Mouse (Mus musculus) forebrain, embryonic 16.5 days (tissue): ENCODE results near the gene Aknad1. TPM values are rescaled to one million over a fixed set of nuclear protein-coding genes. Genes with fewer than 3 reads are reported as not detected.

Source experiments
- ATAC-seq: fragments of 200-750 bp; cut with Nextera tagmentation; 2 replicates; pipeline ENCODE4 v1.8.0; 2017; ENCODE audit warnings: mild to moderate bottlenecking, moderate library complexity
- H3K27ac ChIP-seq: fragments of 300-500 bp; sonication (generic); 2 replicates; pipeline ENCODE4 v1.5.1; 2014; ENCODE audit warnings: low read length, control low read depth
- H3K27me3 ChIP-seq: fragments of 300-500 bp; sonication (generic); replicated peaks from 2 replicates; pipeline ENCODE4 v1.6.1; 2014; ENCODE audit warnings: low read length; ENCODE audit not compliant: control insufficient read depth, insufficient read depth
- H3K36me3 ChIP-seq: fragments of 300-500 bp; sonication (generic); 2 replicates; pipeline ENCODE4 v1.6.1; 2014; ENCODE audit not compliant: control insufficient read depth, insufficient read depth
- H3K4me1 ChIP-seq: fragments of 300-500 bp; sonication (generic); replicated peaks from 2 replicates; pipeline ENCODE4 v1.6.1; 2014; ENCODE audit warnings: low read length; ENCODE audit not compliant: control insufficient read depth, insufficient read depth
- H3K4me2 ChIP-seq: fragments of 300-500 bp; sonication (generic); 2 replicates; pipeline ENCODE4 v1.6.1; 2014; ENCODE audit warnings: mild to moderate bottlenecking, low read length, control low read depth
- H3K4me3 ChIP-seq: fragments of 300-500 bp; sonication (generic); replicated peaks from 2 replicates; pipeline ENCODE4 v1.5.1; 2014; ENCODE audit warnings: mild to moderate bottlenecking, low read length, control low read depth
- H3K9ac ChIP-seq: fragments of 300-500 bp; sonication (generic); replicated peaks from 2 replicates; pipeline ENCODE4 v1.6.1; 2014; ENCODE audit warnings: low read depth, low read length, control low read depth
- H3K9me3 ChIP-seq: fragments of 300-500 bp; sonication (generic); 2 replicates; pipeline ENCODE4 v1.6.1; 2016; ENCODE audit warnings: low read length; ENCODE audit not compliant: control insufficient read depth
- WGBS: fragments of 180-500 bp; shearing (Covaris S2); extraction: QIAGEN DNeasy Blood & Tissue Kit; methylation state at CpG from one replicate; pipeline ENCODE4 v1.1.7; 2014; 5-methylcytosine and 5-hydroxymethylcytosine counted together
- polyA plus RNA-seq: library from polyadenylated mRNA; unstranded; fragments of >200 nt; fragmentation: Nextera tagmentation; extraction: Ambion mirVana; gene quantifications from 2 replicates; pipeline ENCODE4 v1.2.1, GENCODE M21; 2015

Gene Aknad1
- polyA plus RNA-seq, 1 experiment from 2014 or later, result not detected

DNA sequence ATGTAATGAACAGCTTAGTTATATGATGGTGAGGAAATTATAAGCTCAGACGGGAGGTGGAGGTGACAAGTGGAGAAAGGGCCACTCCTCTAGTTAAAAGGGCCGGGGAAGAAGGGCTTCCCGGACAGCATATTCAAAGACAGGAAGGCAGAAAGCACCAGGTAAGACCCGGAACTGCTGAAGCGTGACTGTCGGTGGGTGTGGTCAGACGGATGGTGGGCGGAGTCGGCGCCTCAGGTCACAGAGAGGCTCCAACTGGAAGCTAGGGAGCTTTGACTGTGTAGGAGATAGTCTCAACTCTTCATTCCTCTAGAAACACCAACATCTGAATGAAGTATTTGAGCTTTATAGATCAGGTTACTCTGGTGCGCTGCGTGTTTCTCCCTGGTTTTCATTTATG is 9.1 kb upstream of the Aknad1 start:
- no peak overlapping the region for H3K9ac ChIP-seq
- H3K27ac ChIP-seq, result no peak overlapping the region
- WGBS, result 46% methylated on average over 12 of the region's 12 CpGs
- no peaks in the 10 kb centered on the region for H3K36me3 ChIP-seq
- no peak overlapping the region for H3K4me2 ChIP-seq
- no peak for ATAC-seq
- no peak overlapping the region for H3K4me3 ChIP-seq
- H3K27me3 ChIP-seq, result no peaks in the 10 kb centered on the region
- H3K9me3 ChIP-seq, result no peaks in the 10 kb centered on the region
- H3K4me1 ChIP-seq, result no peaks in the 10 kb centered on the region

DNA sequence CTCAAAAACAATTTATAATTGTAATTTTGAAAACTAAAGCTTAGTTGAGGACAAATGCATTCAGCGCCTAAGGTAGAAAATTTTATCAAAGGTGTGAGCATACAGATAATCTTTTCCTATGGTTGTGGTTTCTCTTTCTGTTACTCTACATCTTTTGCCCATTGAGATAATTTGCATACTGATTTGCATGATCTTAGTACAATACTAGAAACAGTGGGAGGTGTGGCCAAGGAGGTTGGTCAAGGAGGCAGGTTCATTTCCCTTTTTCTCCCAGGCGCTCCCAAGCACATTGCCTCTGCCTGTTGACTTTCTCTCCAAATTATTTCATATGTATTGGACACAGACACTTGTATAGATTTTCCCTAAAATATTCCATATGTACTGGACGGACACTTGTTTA is 1.7 kb upstream of the Aknad1 start:
- no peak overlapping the region for H3K27ac ChIP-seq
- H3K4me1 ChIP-seq, result no peaks in the 10 kb centered on the region
- no peak overlapping the region for H3K4me2 ChIP-seq
- no peak for ATAC-seq
- H3K4me3 ChIP-seq, result no peak overlapping the region
- H3K36me3 ChIP-seq, result no peaks in the 10 kb centered on the region
- no peaks in the 10 kb centered on the region for H3K9me3 ChIP-seq
- 86% methylated on average over 3 of the region's 3 CpGs for WGBS
- H3K9ac ChIP-seq, result no peak overlapping the region
- H3K27me3 ChIP-seq, result no peaks in the 10 kb centered on the region

DNA sequence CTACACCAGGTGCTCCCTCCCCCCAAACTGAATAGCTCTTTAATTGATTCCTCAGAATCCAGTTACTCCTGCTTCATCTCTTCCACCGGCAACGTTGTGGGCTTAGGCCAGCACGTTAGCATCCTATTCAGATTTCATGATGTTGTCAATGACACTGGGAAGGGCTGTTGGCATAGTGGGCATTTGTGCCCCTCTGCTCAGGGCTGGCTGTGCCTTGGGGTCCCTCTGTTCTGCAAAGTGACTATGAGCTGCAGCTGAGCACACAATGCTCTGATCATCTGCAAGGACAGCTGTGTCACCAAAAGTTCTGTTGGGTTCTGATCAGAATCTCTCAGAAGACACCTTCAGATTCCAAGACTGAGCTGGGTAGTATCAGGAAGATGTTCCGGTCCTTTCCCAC is 4.6 kb downstream of the Aknad1 start:
- Histone ChIP-seq H3K9ac (no peak overlapping the region), H3K4me1 (no peaks in the 10 kb centered on the region), H3K9me3 (no peaks in the 10 kb centered on the region), H3K4me3 (no peak overlapping the region), H3K27me3 (no peaks in the 10 kb centered on the region), H3K36me3 (no peaks in the 10 kb centered on the region), H3K4me2 (no peak overlapping the region), H3K27ac (no peak overlapping the region)
- 79% methylated on average over 4 of the region's 4 CpGs for WGBS
- ATAC-seq, result no peak

DNA sequence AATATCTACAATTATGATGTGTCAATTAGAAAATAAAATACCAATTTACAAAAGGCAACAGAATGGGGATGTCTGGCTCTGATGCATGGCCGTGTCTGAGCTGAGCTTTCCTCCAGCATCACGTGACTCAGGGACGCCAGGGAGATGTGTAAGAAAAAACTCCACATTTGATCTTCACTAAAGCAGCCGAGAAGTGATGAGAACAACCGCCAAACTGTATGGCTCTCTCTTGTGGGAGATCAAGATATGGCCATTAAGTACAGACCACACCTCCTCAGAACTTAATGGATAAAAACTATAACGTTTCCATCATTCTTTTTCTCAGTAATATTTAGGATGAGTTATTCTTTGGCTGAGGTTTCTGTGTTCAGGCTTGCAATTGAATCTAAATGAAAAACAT is 11.6 kb downstream of the Aknad1 start:
- no peak for ATAC-seq
- WGBS, result 76% methylated on average over 6 of the region's 6 CpGs
- H3K9ac ChIP-seq, result no peak overlapping the region

DNA sequence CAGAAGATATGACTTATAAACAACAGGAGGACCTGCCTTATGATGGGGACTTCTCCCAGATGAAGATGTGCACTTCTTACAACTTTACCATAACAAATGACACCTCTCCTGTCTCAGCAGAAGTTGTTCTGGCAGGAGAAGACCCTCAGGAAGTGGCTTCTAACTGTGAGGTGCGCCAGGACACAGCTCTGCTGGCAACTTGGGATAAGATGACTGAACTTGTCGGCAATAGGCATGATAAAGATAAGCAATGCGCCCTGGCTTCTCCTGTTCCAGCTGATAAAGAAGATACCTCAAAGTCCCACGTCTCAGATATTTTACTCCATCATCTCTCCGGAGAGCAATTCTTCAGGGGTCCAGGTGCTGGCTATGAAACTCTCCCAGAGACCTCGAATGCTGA is 12.2 kb downstream of the Aknad1 start:
- no peaks in the 10 kb centered on the region for H3K36me3 ChIP-seq
- no peaks in the 10 kb centered on the region for H3K4me1 ChIP-seq
- 89% methylated on average over 6 of the region's 6 CpGs for WGBS
- no peaks in the 10 kb centered on the region for H3K27me3 ChIP-seq
- no peak overlapping the region for H3K27ac ChIP-seq
- no peak overlapping the region for H3K4me2 ChIP-seq
- ATAC-seq, result no peak
- no peak overlapping the region for H3K4me3 ChIP-seq
- no peak overlapping the region for H3K9ac ChIP-seq
- H3K9me3 ChIP-seq, result no peaks in the 10 kb centered on the region

More for the DNA sequence above, 11.6 kb downstream of the Aknad1 start:
- H3K4me1 ChIP-seq, result no peaks in the 10 kb centered on the region
- no peak overlapping the region for H3K4me3 ChIP-seq
- H3K4me2 ChIP-seq, result no peak overlapping the region
- H3K36me3 ChIP-seq, result no peaks in the 10 kb centered on the region
- H3K27me3 ChIP-seq, result no peaks in the 10 kb centered on the region
- H3K27ac ChIP-seq, result no peak overlapping the region
- no peaks in the 10 kb centered on the region for H3K9me3 ChIP-seq

DNA sequence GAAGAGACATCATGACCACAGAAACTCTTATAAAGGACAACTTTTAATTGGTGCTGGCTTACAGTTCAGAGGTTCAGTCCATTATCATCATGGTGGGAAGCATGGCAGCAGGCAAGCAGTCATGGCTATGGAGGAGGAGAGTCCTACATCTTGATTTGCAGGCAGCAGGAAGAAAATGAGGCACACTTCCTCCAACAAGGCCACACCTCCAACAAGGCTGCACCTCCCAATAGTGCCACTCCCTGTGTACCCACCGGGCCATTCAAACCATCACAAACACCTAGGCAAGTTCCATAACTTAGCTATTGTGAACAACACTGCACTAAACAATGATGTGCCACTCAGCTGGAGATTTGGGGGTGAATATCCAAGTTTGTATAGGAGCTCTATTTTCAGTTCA is 15.1 kb downstream of the Aknad1 start:
- H3K9ac ChIP-seq, result no peak overlapping the region
- WGBS, result 88% methylated on average over 1 of the region's 1 CpGs
- H3K9me3 ChIP-seq, result no peaks in the 10 kb centered on the region
- H3K27ac ChIP-seq, result no peak overlapping the region
- ATAC-seq, result no peak
- no peaks in the 10 kb centered on the region for H3K27me3 ChIP-seq
- no peaks in the 10 kb centered on the region for H3K36me3 ChIP-seq
- no peak overlapping the region for H3K4me2 ChIP-seq
- H3K4me3 ChIP-seq, result no peak overlapping the region
- no peaks in the 10 kb centered on the region for H3K4me1 ChIP-seq

DNA sequence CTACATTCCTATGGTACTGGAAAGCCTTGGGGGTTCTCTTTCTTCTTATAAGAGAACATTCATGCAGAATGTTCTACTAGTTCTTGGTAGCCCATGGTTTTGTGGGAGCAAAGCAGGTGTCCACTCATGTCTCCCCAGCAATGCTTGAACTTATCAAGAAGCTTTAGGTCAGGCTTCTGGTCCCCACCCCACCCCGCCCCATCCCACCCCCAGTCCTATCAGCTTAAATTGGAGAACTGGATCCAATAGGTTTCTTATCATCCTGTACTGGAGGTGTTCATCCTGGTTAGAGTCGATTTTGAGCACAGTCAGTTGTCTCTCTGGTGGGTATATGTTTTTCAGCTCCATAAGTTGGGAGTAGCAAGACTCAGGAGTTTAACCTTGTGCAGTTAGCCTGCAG is 16.1 kb downstream of the Aknad1 start:
- WGBS, result 89% methylated on average over 2 of the region's 2 CpGs
- Histone ChIP-seq H3K9me3 (no peaks in the 10 kb centered on the region), H3K4me3 (no peak overlapping the region), H3K4me1 (no peaks in the 10 kb centered on the region), H3K36me3 (no peaks in the 10 kb centered on the region), H3K9ac (no peak overlapping the region), H3K4me2 (no peak overlapping the region), H3K27me3 (no peaks in the 10 kb centered on the region), H3K27ac (no peak overlapping the region)
- no peak for ATAC-seq

DNA sequence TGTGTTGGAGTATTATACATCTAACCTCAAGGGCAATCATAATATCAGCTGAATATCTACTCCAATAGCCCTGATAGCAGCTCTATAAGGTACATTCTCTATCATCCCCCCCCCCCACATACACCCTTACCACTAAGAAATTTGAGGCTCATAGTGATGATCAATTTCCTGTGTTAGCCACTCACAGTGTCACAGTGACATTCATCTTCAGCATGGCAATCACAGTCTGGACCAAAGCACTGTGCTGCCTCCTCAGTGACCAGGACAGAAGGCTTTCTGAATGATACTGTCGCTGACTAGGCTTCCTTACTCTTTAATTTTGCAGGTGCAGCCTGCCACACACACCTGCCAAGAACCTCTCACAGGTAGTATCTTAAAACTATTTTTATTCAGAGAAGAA is 16.7 kb downstream of the Aknad1 start:
- H3K4me1 ChIP-seq, result no peaks in the 10 kb centered on the region
- WGBS, result 85% methylated on average over 1 of the region's 1 CpGs
- no peak for ATAC-seq

DNA sequence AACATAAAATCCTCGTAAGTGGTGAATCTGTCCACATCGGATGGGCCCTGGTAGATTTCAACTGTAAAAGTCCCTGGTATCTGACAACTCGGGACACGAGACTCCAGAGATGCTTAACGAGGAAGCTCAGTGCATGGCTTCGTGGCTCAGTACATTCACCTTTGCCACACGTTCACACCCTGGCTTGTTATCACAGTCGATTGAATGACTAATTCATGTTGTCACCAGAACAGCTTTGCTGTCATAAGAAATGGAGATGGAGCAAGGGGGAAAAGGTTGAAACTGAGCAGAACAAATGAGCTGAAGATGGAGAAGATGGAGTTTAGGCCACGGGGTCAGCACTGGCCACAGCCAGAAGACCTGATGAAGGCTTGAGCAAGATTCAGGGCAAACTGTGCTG is 18.1 kb downstream of the Aknad1 start:
- Histone ChIP-seq H3K27me3 (no peaks in the 10 kb centered on the region), H3K4me1 (no peaks in the 10 kb centered on the region), H3K9ac (no peak overlapping the region), H3K9me3 (no peaks in the 10 kb centered on the region), H3K4me2 (no peak overlapping the region), H3K4me3 (no peak overlapping the region), H3K27ac (no peak overlapping the region), H3K36me3 (no peaks in the 10 kb centered on the region)
- WGBS, result 59% methylated on average over 9 of the region's 9 CpGs
- ATAC-seq, result no peak

More for the DNA sequence above, 16.7 kb downstream of the Aknad1 start:
- H3K4me3 ChIP-seq, result no peak overlapping the region
- no peak overlapping the region for H3K9ac ChIP-seq
- no peaks in the 10 kb centered on the region for H3K27me3 ChIP-seq
- no peak overlapping the region for H3K27ac ChIP-seq
- H3K36me3 ChIP-seq, result no peaks in the 10 kb centered on the region
- no peak overlapping the region for H3K4me2 ChIP-seq
- H3K9me3 ChIP-seq, result no peaks in the 10 kb centered on the region
